Mouse (Mus musculus) urinary bladder, postnatal 36 days (tissue): ENCODE measurements around the gene Scnm1.
"Not testable (repeated sequence)": the region's sequence is repeated elsewhere in the genome, so short reads cannot be mapped to it uniquely, and the experiment has no call there.

Experiments
- DNase-seq, 2 experiments: peaks; one replicate each; pipeline ENCODE4 v3.0.0; 2022; ENCODE audit warnings: low spot score in 2 of 2, mixed read lengths in 1 of 2

Gene Scnm1

DNA sequence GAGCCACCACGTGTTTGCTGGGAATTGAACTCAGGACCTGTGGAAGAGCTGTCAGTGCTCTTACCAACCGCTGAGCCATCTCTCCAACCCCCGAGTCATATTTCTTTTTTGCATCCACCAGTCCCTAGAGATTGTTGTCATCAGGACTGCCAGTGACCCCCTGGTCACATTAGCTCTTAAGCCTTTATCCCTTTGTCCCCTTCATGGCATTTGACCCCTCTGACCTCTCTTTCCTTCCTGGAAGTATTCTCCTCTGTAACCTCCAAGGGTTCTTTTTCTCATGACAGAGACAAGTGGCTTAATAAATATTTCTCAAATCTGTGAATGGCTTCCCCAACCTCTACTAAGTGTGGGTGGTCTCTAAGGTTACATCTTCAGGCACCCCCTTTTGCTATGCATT is 14.1 kb upstream of the Scnm1 start:
- no peak for DNase-seq

DNA sequence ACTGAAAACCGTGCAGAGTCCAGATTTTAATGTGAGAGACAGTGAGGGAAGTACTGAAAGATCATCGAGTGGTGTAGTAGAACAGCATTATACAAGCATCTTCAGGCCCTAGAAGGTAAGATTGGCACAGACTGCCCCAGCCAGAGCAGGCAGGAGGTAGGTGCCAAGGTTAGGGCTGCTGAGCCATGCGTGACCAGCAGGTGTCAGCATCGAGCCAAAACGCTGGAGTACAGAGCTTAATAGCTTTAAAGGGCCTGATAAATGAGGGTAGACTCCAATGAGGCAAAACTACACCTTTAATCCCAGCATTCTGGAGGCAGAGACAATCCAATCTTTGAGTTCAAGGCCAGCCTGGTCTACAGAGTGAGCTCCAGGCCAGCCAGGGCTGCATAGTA is 8.8 kb upstream of the Scnm1 start:
- peak; percentile 86 to 88 for DNase-seq

DNA sequence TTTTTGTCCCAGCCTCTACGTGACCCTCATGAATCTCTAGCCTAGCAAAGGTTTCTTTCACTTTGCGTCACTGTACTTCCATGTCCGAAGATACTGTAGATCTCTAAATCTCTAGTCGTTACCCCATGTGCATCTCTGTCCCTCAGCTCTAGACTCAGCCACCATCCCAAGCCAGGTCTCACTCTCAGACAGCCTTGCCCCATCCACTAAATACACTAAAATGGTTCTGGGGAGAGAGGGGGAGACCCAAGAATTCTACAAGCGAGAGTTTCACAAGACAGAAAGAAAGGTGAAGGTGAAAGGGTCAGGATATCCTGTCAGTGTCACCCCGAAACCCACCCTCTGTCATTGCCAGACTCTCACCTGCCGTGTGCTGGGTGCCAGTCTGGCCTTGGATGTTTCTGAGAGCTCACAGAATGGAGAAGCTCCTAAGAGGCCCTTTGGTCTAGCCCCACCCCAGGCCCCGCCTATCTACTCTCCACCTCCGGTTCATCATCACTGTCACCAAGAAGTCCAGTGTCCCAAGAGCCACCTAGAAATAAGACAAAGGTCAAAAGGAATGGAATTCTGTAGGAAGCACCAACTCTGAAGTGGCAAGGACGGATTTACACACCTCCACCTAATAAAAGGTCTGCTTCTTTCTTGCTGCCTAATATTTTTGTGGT is 8.3 kb upstream of the Scnm1 start, which contains the start of gene Tnfaip8l2:
Gene Tnfaip8l2, minus strand, starts transcription at position 409 of the 665 bp plus-strand sequence.
- no peak for DNase-seq

DNA sequence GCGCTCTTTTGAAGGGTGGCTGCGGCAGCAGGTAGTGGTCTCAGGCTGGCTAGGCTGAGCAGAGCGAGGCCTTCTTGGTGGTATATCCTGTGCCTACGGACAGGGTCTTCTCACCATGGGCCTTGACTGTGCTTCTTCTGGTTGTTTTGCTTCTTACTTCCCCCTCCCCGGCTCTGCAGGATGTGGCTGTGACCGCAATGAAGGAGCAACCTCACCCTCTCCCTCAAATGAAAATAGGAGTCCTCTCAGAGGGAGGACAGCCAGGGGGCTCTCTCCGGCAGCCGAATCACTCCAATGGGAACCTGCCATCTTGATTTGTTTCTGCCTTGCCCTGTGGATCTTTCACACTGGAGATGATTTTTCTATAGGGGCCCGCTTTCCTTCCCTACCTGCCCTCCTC is 7.7 kb upstream of the Scnm1 start:
- DNase-seq = no peak

GRCm38 (mm10) chr3:95140795-95141194 is 7.0 kb upstream of the Scnm1 start:
- DNase-seq = no peak

GRCm38 (mm10) chr3:95140289-95140595 is 6.4 kb upstream of the Scnm1 start:
- DNase-seq = no peak

GRCm38 (mm10) chr3:95139586-95140288 is 5.9 kb upstream of the Scnm1 start:
- DNase-seq = no peak

DNA sequence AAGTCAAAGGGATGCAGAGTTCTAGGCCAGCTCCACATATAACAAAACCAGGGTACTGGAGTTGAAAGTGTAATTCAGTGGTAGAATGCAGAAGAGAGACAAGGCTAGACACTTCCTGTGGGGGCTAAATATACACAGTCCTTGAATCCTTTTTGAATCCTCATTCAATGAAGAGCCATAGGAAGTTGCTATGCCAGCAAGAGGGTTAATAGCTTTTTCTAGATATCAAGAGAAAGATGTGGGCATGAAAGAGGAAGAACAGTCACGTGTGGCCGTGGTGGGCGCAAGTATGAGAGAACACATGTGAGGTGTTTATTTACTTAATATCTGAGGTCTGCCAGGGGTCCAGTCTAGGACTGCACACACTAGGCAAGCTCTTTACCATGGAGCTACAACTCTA is 2.5 kb upstream of the Scnm1 start:
- no peak for DNase-seq

- DNase-seq = no peak
Observed at GRCm38 (mm10) chr3:95135433-95136052, 1.7 kb upstream of the Scnm1 start.

GRCm38 (mm10) chr3:95135023-95135422 is 1.2 kb upstream of the Scnm1 start:
- peak; percentile 36 to 60 for DNase-seq

DNA sequence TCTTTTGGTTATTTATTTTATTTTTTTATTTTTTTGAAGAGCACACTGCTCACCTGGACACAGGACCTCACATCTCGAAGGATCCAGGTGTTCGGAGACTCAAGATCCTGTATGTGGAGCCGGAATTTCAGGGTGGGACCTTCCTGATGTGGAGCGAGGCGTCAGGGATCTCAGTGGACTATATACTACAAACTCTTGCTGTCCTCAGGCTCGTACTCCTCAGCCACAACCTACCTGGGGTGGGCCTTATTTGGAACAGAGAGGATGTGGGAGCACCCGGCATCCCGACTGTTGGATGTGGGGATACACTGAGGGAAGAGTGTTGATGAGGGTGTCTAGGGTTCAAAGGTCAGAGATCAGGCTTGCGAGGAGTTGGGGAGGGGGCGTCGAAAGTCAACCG is 322 bp upstream of the Scnm1 start:
- DNase-seq = not testable (repeated sequence)

DNA sequence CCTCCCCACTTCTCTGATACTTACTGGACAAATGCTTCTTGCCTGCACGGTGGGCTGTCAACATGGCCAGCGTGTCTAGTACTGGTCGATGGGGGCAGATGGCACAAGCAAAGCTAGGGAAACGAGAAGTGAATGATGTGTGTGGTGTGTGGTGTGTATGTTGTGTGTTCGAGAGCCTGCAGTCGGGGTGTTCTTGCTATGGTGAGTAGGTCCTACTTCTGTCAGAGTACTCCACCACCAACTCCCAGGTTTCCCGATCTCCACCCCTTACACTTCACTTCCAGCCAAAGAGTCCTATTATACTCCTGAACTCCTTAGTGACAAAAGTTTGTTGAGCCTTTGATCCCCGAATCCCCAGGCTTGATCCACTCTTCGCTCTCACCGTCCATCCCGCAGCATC is 635 bp downstream of the Scnm1 start:
- no peak for DNase-seq

DNA sequence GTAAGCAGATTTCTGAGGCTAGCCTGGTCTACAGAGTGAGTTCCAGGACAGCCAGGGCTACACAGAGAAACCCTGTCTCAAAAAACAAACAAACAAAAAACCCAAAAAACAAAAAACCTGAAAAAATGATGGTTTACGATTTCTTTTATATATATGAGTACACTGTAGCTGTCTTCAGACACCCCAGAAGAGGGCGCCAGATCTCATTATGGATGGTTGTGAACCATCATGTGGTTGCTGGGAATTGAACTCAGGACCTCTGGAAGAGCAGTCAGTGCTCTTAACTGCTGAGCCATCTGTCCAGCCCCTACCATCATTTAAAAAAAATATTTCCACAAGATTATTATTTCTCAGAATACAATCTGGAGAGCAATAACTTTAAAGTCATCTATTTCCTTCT is 1.4 kb downstream of the Scnm1 start:
- DNase-seq = not testable (repeated sequence)

DNA sequence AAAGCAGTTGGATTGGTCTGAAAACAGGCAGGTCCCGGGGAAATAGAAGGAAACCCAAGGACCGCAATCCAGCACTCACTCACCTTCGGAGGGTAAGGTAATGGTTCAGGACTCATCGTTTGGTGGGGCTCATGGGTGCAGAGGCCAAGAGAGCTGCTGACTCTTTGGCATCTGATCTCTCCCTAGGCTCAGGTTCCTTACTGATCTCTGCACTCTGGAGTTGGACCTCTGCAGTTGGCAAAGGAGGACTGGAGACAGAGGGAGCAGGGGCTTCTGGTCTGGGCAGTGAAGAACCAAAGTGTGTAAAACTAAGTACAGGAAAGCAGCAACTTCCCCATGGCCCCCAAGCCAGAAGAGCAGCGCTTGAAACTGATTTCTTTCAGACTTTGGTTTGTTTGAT is 3.7 kb downstream of the Scnm1 start:
- no peak for DNase-seq

GRCm38 (mm10) chr3:95129226-95129651 is 4.6 kb downstream of the Scnm1 start:
- no peak for DNase-seq

- DNase-seq = no peak
Observed at GRCm38 (mm10) chr3:95124972-95125371, 8.8 kb downstream of the Scnm1 start.

DNA sequence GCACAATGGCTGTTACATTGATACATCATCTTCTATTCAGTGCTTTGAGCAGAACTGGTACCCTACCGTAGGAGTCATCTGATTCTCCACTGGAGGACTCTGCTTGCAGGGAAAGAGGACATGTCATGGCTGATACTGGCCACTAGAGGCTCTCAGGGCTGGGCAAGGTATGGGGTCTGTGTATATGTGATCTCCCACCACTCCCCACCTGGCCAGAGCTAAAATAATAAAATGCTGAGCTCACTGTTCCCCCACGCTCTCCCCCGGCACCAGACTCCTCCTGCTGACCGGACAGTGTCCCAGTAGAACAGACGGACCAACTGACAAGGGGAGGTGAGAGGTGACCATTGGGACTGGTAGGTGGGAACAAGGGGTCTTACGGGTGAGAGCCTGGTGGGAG is 9.6 kb downstream of the Scnm1 start, which contains the start of gene Tmod4:
Gene Tmod4, plus strand, starts transcription at position 231 of the 400 bp plus-strand sequence.
- no peak for DNase-seq

GRCm38 (mm10) chr3:95121580-95121979 is 12.2 kb downstream of the Scnm1 start:
- no peak for DNase-seq

DNA sequence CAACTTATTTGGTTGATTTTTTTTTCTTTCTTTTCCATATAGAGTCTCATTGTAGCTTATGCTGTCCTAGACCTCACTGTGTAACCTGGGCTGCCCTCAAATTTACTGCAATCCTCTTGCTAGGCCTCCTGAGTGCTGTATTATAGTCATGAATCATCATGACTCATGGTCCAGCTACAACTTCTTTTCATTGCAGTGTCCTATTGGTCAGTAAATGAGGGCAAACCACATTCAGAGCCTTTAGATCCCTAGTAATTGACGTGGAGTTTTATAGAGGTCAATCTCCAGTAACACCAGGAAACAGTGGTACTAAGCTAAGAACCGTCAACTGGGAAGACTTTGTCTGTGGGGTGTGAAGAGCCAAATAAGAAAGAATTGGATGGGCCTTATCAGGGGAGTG is 16.1 kb downstream of the Scnm1 start:
- DNase-seq = no peak

- no peak for DNase-seq
Observed at GRCm38 (mm10) chr3:95112760-95113159, 21.1 kb downstream of the Scnm1 start.

- peak; percentile 89 to 90 for DNase-seq
Observed at GRCm38 (mm10) chr3:95110911-95111726, 22.7 kb downstream of the Scnm1 start, which contains the start of gene Vps72. TSS of gene Vps72 (plus strand) at chr3:95111022.

DNA sequence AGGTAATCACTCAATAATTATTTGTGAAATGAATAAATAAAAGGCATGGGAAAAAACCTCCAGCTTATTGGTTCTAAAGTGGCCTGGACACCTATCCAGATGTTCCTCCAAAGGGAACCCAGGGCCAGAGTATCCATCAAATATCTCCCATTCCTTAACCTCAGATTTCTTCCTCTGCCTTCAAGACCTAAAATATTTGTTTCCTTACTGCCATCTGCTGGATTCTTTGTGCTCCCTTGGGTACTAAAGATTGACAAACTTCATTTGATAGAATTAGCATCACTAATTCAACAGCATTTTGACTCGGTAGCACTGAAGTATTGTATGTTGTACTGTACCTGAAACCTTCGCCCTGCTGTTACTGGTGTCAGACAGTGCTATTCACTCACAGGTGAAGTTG is 25.9 kb downstream of the Scnm1 start:
- no peak for DNase-seq
